20 mouse cellular contexts compared by ENCODE assay signal in the genomic region with DNA sequence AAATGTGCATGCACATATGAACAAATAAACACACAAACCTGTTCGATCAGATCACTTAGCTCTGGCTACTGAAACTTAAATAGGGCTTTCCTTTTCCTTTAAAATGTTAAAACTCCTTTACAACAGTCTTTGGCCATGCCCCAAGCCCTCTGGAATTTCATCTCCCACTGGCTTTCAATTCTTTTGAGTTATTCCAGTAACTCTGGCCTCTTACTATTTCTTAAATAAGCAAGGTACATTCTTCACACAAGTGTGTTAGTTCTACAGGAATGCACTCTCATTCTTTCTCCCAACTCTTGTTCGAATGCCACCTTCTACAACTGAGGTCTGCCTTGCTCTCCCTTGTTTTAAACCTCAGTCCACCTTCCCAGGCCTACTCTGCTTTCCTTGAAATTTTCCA. TPM values are rescaled to one million over a fixed set of nuclear protein-coding genes. Genes with fewer than 3 reads are reported as not detected.
DNase-seq lines count a peak whose midpoint lies in the region; TF ChIP-seq lines count a peak whose summit lies in the region.
"Had no signal": no experiment of that assay in that cellular context is flagged by ENCODE, and none has a peak within 500 bp of the region (broad histone marks: within the 10 kb centered on the region; RNA-seq: fewer than 3 reads in every experiment).

No protein-coding gene starts in this region.

- no peak overlapping the region for H3K4me3 ChIP-seq in embryonic fibroblast, embryonic 13.5 days (ENCODE audit: insufficient read depth, low read length)
- H3K4me3 ChIP-seq: embryonic facial prominence, embryonic 13.5 days; forebrain, embryonic 10.5 days; heart, embryonic 15.5 days; hindbrain, embryonic 13.5 days had no signal

- H3K27ac ChIP-seq in embryonic fibroblast, embryonic 13.5 days (ENCODE audit: insufficient read depth, low read length): peak overlapping the region; percentile 100
- H3K27ac ChIP-seq: embryonic facial prominence, embryonic 13.5 days; forebrain, embryonic 10.5 days; heart, embryonic 15.5 days; hindbrain, embryonic 13.5 days; hindbrain, postnatal 0 days had no signal

- intact Hi-C loops in left cerebral cortex, postnatal 36 days (cut with DNase I): no loop called here

- peak; percentile 36 for DNase-seq in heart, adult 11 months
- no peak for DNase-seq in heart, adult 9 months (ENCODE audit: low spot score in 2 of 2)
- DNase-seq in 3T3-L1 (ENCODE audit: low read depth, low spot score): peak; percentile 46
- peak; percentile 14 for DNase-seq in lung, postnatal 10 days
- DNase-seq in kidney, adult 18-20 months: no peak
- DNase-seq in cerebellum, adult 18-20 months: no peak
- DNase-seq in left cerebral cortex, postnatal 36 days (ENCODE audit: low spot score in 2 of 2): no peak
- DNase-seq: adrenal gland, postnatal 10 days; cerebellum, adult 11-12 months; cerebellum, adult 9-11 months; cerebellum, postnatal 36 days; gastrocnemius, postnatal 36 days; heart, adult 18-20 months; heart, postnatal 14 days had no signal

- H3K4me1 ChIP-seq in embryonic fibroblast, embryonic 13.5 days (ENCODE audit: control insufficient read depth, insufficient read depth, low read length): peaks cover 18% of the 10 kb centered on the region

- TF ChIP-seq CTCF in embryonic fibroblast, embryonic 13.5 days (IDR thresholded peaks at IDR 0.05; ENCODE audit: borderline replicate concordance, insufficient read depth, low read length): no peak

- peak; percentile 15; the same call in 1 of the 2 replicates for TF ChIP-seq POLR2A in embryonic fibroblast, embryonic 13.5 days (IDR thresholded peaks at IDR 0.05; ENCODE audit: low read depth, low read length)

RNA-seq across cellular contexts. Expression of a gene that starts 8.2 kb away (rescaled TPM):
- 38.5 and 49.3 TPM in 2 replicates for polyA plus RNA-seq in embryonic fibroblast, embryonic 13.5 days (2011; ENCODE audit: insufficient read length, low read depth, missing spikeins)
- total RNA-seq in left cerebral cortex, postnatal 36 days (2021): 100 to 1,000 TPM; 105 to 125 TPM

Comparison
In these comparisons a context has a peak if more than half of its experiments do, and no peak if none do; other contexts are left out.
1. DNase-seq: peak in heart, adult 11 months (single experiment), 3T3-L1 (single experiment) and lung, postnatal 10 days (single experiment); none in heart, adult 9 months (0 of 2), kidney, adult 18-20 months (single experiment), cerebellum, adult 18-20 months (0 of 2) and left cerebral cortex, postnatal 36 days (0 of 2).